Mouse (Mus musculus): ENCODE data around the gene Lrig3. TPM values are rescaled to one million over a fixed set of nuclear protein-coding genes. Genes with fewer than 3 reads are reported as not detected.

Lrig3 gene
- polyA plus RNA-seq, 1 experiment = 8.0 TPM

DNA sequence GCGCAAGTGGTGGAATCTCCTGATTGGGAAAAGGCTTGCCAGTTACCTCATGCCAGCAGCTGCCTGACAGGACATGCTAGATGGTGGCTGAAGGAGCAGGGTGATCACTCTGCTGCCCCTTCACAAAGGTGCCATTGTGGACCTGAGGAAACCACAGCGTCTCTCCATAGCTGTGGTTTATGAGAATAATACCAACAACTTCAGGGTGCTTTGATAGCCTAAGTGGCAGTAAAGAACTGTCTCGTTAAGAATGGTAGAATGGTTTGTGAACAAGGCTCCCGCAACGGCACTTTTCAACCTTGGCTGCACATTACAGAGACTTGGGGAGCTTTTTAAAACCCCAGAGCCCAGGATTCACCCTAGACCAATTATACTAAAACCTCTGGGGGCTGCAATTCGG lies 29.7 kb downstream of the Lrig3 start:
- Histone ChIP-seq H3ac (ENCODE audit: control insufficient read depth, insufficient read length, low read depth) (no peak overlapping the region), H3K4me3 (ENCODE audit: insufficient read depth, poor library complexity, severe bottlenecking) (no peak overlapping the region), H3K27me3 (ENCODE audit: control insufficient read depth, insufficient read depth, insufficient read length) (no peaks in the 10 kb centered on the region), H3K36me3 (ENCODE audit: control insufficient read depth, insufficient read depth) (peaks cover 44% of the 10 kb centered on the region), H3K79me3 (ENCODE audit: low read depth) (peaks cover 12% of the 10 kb centered on the region), H3K79me2 (ENCODE audit: control insufficient read depth, insufficient read depth) (peaks cover 29% of the 10 kb centered on the region)
- TF ChIP-seq USF1 (IDR thresholded peaks at IDR 0.05; ENCODE audit: low read depth) (no peak), MAX (IDR thresholded peaks at IDR 0.05) (no peak), MYOD1 (IDR thresholded peaks at IDR 0.05; ENCODE audit: control insufficient read depth, insufficient read length, low read depth) (no peak), MYOG (IDR thresholded peaks at IDR 0.05; ENCODE audit: control insufficient read depth, extremely low read depth, insufficient read length) (no peak), CEBPB (IDR thresholded peaks at IDR 0.05; ENCODE audit: low read depth) (no peak), FOSL1 (IDR thresholded peaks at IDR 0.05; ENCODE audit: insufficient read depth, low read length, poor library complexity, severe bottlenecking) (no peak), CTCF (IDR thresholded peaks at IDR 0.05; ENCODE audit: control insufficient read depth, insufficient read depth, insufficient read length) (no peak)

DNA sequence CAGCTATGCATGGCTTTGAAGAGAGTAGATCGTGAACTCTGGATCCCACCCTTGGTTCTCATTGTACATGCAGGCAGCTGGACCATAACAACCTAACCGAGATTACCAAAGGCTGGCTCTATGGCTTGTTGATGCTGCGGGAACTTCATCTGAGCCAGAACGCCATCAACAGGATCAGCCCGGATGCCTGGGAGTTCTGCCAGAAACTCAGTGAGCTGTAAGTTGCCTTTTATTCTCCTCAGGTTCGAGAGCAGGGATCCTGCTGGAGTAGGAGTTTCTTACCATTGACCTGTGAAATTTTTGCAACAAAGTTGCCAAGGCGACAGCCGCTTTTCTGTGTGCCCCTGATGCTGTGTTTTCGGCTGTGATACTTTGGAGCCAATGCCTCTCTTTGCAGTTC lies 31.0 kb downstream of the Lrig3 start:
- peaks cover 16% of the 10 kb centered on the region for H3K79me2 ChIP-seq (ENCODE audit: control insufficient read depth, insufficient read depth)
- peaks cover 45% of the 10 kb centered on the region for H3K36me3 ChIP-seq (ENCODE audit: control insufficient read depth, insufficient read depth)
- no peak overlapping the region for H3K4me3 ChIP-seq (ENCODE audit: insufficient read depth, poor library complexity, severe bottlenecking)
- H3ac ChIP-seq (ENCODE audit: control insufficient read depth, insufficient read length, low read depth) = no peak overlapping the region
- no peak for TF ChIP-seq CTCF (IDR thresholded peaks at IDR 0.05; ENCODE audit: control insufficient read depth, insufficient read depth, insufficient read length)
- TF ChIP-seq MAX (IDR thresholded peaks at IDR 0.05) = no peak
- TF ChIP-seq MYOD1 (IDR thresholded peaks at IDR 0.05; ENCODE audit: control insufficient read depth, insufficient read length, low read depth) = no peak
- no peak for TF ChIP-seq USF1 (IDR thresholded peaks at IDR 0.05; ENCODE audit: low read depth)
- TF ChIP-seq FOSL1 (IDR thresholded peaks at IDR 0.05; ENCODE audit: insufficient read depth, low read length, poor library complexity, severe bottlenecking) = no peak
- H3K79me3 ChIP-seq (ENCODE audit: low read depth) = peaks cover 5% of the 10 kb centered on the region
- H3K27me3 ChIP-seq (ENCODE audit: control insufficient read depth, insufficient read depth, insufficient read length) = no peaks in the 10 kb centered on the region

DNA sequence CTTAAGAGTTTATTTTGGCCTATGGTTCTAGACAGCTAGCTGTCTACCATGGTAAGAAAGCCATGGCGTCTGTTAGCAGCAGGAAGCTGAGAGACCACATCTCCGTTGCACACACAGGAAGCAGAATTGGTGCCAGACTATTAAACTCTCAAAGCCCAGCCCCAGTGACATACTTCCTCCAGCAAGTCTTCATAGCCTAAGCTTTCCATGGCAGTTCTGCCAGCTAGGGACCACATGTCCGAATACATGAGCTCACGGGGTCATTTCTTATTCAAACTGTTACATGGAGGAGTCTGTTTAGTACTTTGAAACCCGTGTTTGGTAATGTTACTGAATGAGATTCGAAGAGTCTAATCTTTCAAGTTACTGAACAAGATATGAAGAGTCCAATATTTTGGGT lies 33.6 kb downstream of the Lrig3 start:
- Histone ChIP-seq H3ac (ENCODE audit: control insufficient read depth, insufficient read length, low read depth) (no peak overlapping the region), H3K79me3 (ENCODE audit: low read depth) (no peaks in the 10 kb centered on the region), H3K36me3 (ENCODE audit: control insufficient read depth, insufficient read depth) (peaks cover 55% of the 10 kb centered on the region), H3K27me3 (ENCODE audit: control insufficient read depth, insufficient read depth, insufficient read length) (no peaks in the 10 kb centered on the region), H3K4me3 (ENCODE audit: insufficient read depth, poor library complexity, severe bottlenecking) (no peak overlapping the region), H3K79me2 (ENCODE audit: control insufficient read depth, insufficient read depth) (no peaks in the 10 kb centered on the region)
- TF ChIP-seq FOSL1 (IDR thresholded peaks at IDR 0.05; ENCODE audit: insufficient read depth, low read length, poor library complexity, severe bottlenecking) (no peak), USF1 (IDR thresholded peaks at IDR 0.05; ENCODE audit: low read depth) (no peak), CTCF (IDR thresholded peaks at IDR 0.05; ENCODE audit: control insufficient read depth, insufficient read depth, insufficient read length) (no peak), MAX (IDR thresholded peaks at IDR 0.05) (no peak), MYOG (IDR thresholded peaks at IDR 0.05; ENCODE audit: control insufficient read depth, extremely low read depth, insufficient read length) (no peak), MYOD1 (IDR thresholded peaks at IDR 0.05; ENCODE audit: control insufficient read depth, insufficient read length, low read depth) (no peak), CEBPB (IDR thresholded peaks at IDR 0.05; ENCODE audit: low read depth) (no peak)

DNA sequence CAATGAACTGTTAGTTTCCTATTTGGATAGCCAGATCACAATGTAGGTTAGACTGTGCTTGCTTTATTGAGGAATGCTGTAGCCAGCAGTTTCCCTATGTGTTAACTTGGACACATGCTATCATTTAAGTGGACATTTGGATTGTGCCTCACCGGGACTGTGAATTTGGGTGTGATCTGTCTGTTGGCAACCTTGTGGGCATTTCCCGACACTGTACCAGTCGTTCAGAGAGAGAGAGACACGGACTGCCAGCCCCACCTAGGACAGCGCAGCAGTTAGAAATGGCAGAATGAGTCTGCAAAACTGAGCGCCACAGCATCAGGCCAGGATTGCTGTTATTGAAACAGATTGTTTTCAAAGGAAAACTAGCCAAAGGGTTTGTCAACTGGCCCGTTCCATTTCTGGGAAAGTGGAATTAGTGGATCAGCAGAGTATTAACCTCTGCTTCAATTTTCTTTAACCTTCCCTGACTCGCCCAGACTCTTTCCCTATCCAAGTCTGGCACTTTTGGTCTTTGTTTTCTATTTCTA lies 35.0 kb downstream of the Lrig3 start:
- no peaks in the 10 kb centered on the region for H3K79me2 ChIP-seq (ENCODE audit: control insufficient read depth, insufficient read depth)
- H3ac ChIP-seq (ENCODE audit: control insufficient read depth, insufficient read length, low read depth) = no peak overlapping the region
- no peaks in the 10 kb centered on the region for H3K79me3 ChIP-seq (ENCODE audit: low read depth)
- TF ChIP-seq USF1 (IDR thresholded peaks at IDR 0.05; ENCODE audit: low read depth) (no peak), MAX (IDR thresholded peaks at IDR 0.05) (no peak), MYOG (IDR thresholded peaks at IDR 0.05; ENCODE audit: control insufficient read depth, extremely low read depth, insufficient read length) (no peak), CEBPB (IDR thresholded peaks at IDR 0.05; ENCODE audit: low read depth) (no peak), CTCF (IDR thresholded peaks at IDR 0.05; ENCODE audit: control insufficient read depth, insufficient read depth, insufficient read length) (no peak)
- no peak overlapping the region for H3K4me3 ChIP-seq (ENCODE audit: insufficient read depth, poor library complexity, severe bottlenecking)
- H3K27me3 ChIP-seq (ENCODE audit: control insufficient read depth, insufficient read depth, insufficient read length) = no peaks in the 10 kb centered on the region
- H3K36me3 ChIP-seq (ENCODE audit: control insufficient read depth, insufficient read depth) = peaks cover 59% of the 10 kb centered on the region

DNA sequence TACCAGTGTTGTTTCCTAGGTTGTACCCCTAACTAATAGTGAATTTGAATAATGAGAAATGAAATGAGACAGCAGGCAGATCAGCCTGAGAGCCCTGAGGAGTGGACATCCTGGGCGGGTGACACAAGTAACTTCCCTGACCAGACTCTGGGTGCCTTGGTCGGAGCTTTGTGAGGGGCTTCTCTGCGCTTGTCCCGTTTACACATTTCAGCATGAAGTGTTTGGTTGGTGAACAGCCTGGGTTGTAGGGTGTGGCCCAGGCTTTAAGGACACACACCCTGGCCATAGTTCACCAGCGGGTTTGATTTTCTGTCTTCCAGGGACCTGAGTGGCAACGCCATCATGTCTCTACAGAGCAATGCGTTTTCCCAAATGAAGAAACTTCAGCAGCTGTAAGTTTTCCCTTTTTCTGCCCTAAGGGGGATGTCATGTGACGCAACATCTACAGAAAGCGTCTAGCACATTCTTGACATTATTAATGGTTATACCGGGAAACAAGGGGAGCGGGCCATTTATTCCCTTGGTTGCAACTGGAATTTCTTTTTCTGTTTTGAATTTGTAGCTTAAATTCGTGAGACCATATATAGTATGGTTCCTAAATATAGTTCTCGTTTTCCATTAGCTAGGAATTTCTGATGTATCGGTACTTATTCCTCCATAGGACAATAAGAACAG lies 36.2 kb downstream of the Lrig3 start:
- TF ChIP-seq CTCF (IDR thresholded peaks at IDR 0.05; ENCODE audit: control insufficient read depth, insufficient read depth, insufficient read length) (no peak), MAX (IDR thresholded peaks at IDR 0.05) (no peak)
- no peaks in the 10 kb centered on the region for H3K27me3 ChIP-seq (ENCODE audit: control insufficient read depth, insufficient read depth, insufficient read length)
- no peaks in the 10 kb centered on the region for H3K79me3 ChIP-seq (ENCODE audit: low read depth)
- no peak overlapping the region for H3K4me3 ChIP-seq (ENCODE audit: insufficient read depth, poor library complexity, severe bottlenecking)
- H3K36me3 ChIP-seq (ENCODE audit: control insufficient read depth, insufficient read depth) = peaks cover 56% of the 10 kb centered on the region
- H3K79me2 ChIP-seq (ENCODE audit: control insufficient read depth, insufficient read depth) = no peaks in the 10 kb centered on the region
- no peak overlapping the region for H3ac ChIP-seq (ENCODE audit: control insufficient read depth, insufficient read length, low read depth)

DNA sequence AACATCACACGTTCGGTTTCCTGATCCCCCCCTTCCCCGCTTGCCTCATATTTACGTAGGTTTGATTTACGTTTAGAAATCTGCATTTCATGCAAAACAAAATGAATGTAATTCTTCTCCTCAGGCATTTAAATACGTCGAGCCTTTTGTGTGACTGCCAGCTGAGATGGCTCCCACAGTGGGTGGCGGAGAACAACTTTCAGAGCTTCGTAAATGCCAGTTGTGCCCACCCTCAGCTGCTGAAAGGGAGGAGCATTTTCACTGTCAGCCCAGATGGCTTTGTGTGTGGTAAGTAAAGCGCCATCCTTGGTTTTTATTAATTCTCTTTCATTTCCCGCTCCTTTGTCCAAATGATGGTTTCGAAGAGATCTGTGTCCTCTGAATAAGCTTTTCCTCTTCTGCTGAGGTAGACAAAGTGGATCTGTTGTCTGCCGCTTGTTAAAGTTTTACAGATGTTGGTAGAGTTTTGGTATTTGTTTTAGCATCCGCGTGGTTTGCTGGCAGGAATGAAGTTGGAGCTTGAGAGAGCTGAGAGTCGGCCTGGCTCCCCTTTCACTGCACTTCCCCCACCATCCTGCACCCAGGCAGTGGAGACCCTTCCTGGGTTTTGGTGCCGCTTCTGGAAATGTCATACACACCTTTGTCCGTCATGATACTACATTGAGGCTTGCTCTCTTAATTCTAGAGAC lies 37.0 kb downstream of the Lrig3 start:
- Histone ChIP-seq H3K36me3 (ENCODE audit: control insufficient read depth, insufficient read depth) (peaks cover 53% of the 10 kb centered on the region), H3ac (ENCODE audit: control insufficient read depth, insufficient read length, low read depth) (no peak overlapping the region), H3K79me2 (ENCODE audit: control insufficient read depth, insufficient read depth) (no peaks in the 10 kb centered on the region), H3K27me3 (ENCODE audit: control insufficient read depth, insufficient read depth, insufficient read length) (no peaks in the 10 kb centered on the region), H3K79me3 (ENCODE audit: low read depth) (no peaks in the 10 kb centered on the region), H3K4me3 (ENCODE audit: insufficient read depth, poor library complexity, severe bottlenecking) (no peak overlapping the region)
- TF ChIP-seq FOSL1 (IDR thresholded peaks at IDR 0.05; ENCODE audit: insufficient read depth, low read length, poor library complexity, severe bottlenecking) = no peak
- TF ChIP-seq CEBPB (IDR thresholded peaks at IDR 0.05; ENCODE audit: low read depth) = no peak
- TF ChIP-seq USF1 (IDR thresholded peaks at IDR 0.05; ENCODE audit: low read depth) = no peak
- no peak for TF ChIP-seq MYOG (IDR thresholded peaks at IDR 0.05; ENCODE audit: control insufficient read depth, extremely low read depth, insufficient read length)
- no peak for TF ChIP-seq MYOD1 (IDR thresholded peaks at IDR 0.05; ENCODE audit: control insufficient read depth, insufficient read length, low read depth)
- TF ChIP-seq CTCF (IDR thresholded peaks at IDR 0.05; ENCODE audit: control insufficient read depth, insufficient read depth, insufficient read length) = no peak
- no peak for TF ChIP-seq MAX (IDR thresholded peaks at IDR 0.05)
